Mouse (Mus musculus): ENCODE data around the gene BC025920. TPM values are rescaled to one million over a fixed set of nuclear protein-coding genes. Genes with fewer than 3 reads are reported as not detected.

BC025920 gene
- polyA plus RNA-seq, 1 experiment from 2014 or later, result 3.1 TPM

- no peak overlapping the region for H3K4me3 ChIP-seq
- H3K4me2 ChIP-seq (replicated peaks), result 0 out of 2 replicates have a peak overlapping the region, but pooled peaks have one; percentile 7
- WGBS, result 5% methylated on average over 12 of the region's 12 CpGs
- peaks cover 40% of the 10 kb centered on the region for H3K27me3 ChIP-seq
- H3K36me3 ChIP-seq, result no peaks in the 10 kb centered on the region
- ATAC-seq (replicated peaks), result no peak; the same call in 1 of the 2 replicates
- H3K27ac ChIP-seq (replicated peaks), result peak overlapping the region; percentile 39; the same call in 1 of the 2 replicates
- no peaks in the 10 kb centered on the region for H3K9me3 ChIP-seq
- H3K4me1 ChIP-seq, result peaks cover 43% of the 10 kb centered on the region
- H3K9ac ChIP-seq (replicated peaks), result 0 out of 2 replicates have a peak overlapping the region, but pooled peaks have one; percentile 19
Observed at GRCm38 (mm10) chr10:81597137-81597950, 8.7 kb upstream of the BC025920 start.

- no peak for ATAC-seq (replicated peaks)
- H3K27me3 ChIP-seq, result peaks cover 37% of the 10 kb centered on the region
- 37% methylated on average over 3 of the region's 3 CpGs for WGBS
- no peak overlapping the region for H3K4me3 ChIP-seq
- peaks cover 50% of the 10 kb centered on the region for H3K4me1 ChIP-seq
- H3K36me3 ChIP-seq, result no peaks in the 10 kb centered on the region
- no peak overlapping the region for H3K27ac ChIP-seq (replicated peaks)
- H3K9ac ChIP-seq (replicated peaks), result no peak overlapping the region
- H3K9me3 ChIP-seq, result no peaks in the 10 kb centered on the region
- no peak overlapping the region for H3K4me2 ChIP-seq (replicated peaks)
Observed at GRCm38 (mm10) chr10:81598342-81598741, 7.7 kb upstream of the BC025920 start.

- H3K4me2 ChIP-seq (replicated peaks), result no peak overlapping the region
- H3K4me3 ChIP-seq, result no peak overlapping the region
- no peaks in the 10 kb centered on the region for H3K9me3 ChIP-seq
- no peak overlapping the region for H3K27ac ChIP-seq (replicated peaks)
- H3K27me3 ChIP-seq, result peaks cover 36% of the 10 kb centered on the region
- H3K36me3 ChIP-seq, result no peaks in the 10 kb centered on the region
- peaks cover 50% of the 10 kb centered on the region for H3K4me1 ChIP-seq
- no peak overlapping the region for H3K9ac ChIP-seq (replicated peaks)
- WGBS, result 65% methylated on average over 6 of the region's 6 CpGs
- no peak for ATAC-seq (replicated peaks)
Observed at GRCm38 (mm10) chr10:81598871-81599270, 7.2 kb upstream of the BC025920 start.

- H3K9me3 ChIP-seq, result no peaks in the 10 kb centered on the region
- no peaks in the 10 kb centered on the region for H3K36me3 ChIP-seq
- H3K4me1 ChIP-seq, result peaks cover 50% of the 10 kb centered on the region
- no peak overlapping the region for H3K4me2 ChIP-seq (replicated peaks)
- H3K27ac ChIP-seq (replicated peaks), result no peak overlapping the region
- ATAC-seq (replicated peaks), result no peak
- WGBS, result 79% methylated on average over 5 of the region's 5 CpGs
- no peak overlapping the region for H3K4me3 ChIP-seq
- H3K27me3 ChIP-seq, result peaks cover 30% of the 10 kb centered on the region
- no peak overlapping the region for H3K9ac ChIP-seq (replicated peaks)
Observed at GRCm38 (mm10) chr10:81599630-81600029, 6.4 kb upstream of the BC025920 start.

- Histone ChIP-seq H3K27ac (replicated peaks) (no peak overlapping the region), H3K4me1 (peaks cover 53% of the 10 kb centered on the region), H3K4me3 (no peak overlapping the region), H3K36me3 (no peaks in the 10 kb centered on the region), H3K9me3 (no peaks in the 10 kb centered on the region), H3K9ac (replicated peaks) (no peak overlapping the region), H3K27me3 (peaks cover 25% of the 10 kb centered on the region; the same call in 1 of the 2 replicates), H3K4me2 (replicated peaks) (no peak overlapping the region)
- 55% methylated on average over 10 of the region's 10 CpGs for WGBS
- no peak for ATAC-seq (replicated peaks)
Observed at GRCm38 (mm10) chr10:81600096-81600495, 6.0 kb upstream of the BC025920 start.

GRCm38 (mm10) chr10:81600738-81601203 lies 5.3 kb upstream of the BC025920 start, which contains the start of gene Tle6:
Gene Tle6, minus strand, starts transcription at chr10:81601073.
- WGBS, result under 1% methylated on average over 28 of the region's 28 CpGs
- Histone ChIP-seq H3K4me1 (peaks cover 53% of the 10 kb centered on the region), H3K9me3 (no peaks in the 10 kb centered on the region), H3K9ac (replicated peaks) (no peak within 1 kb of the TSS), H3K27ac (replicated peaks) (no peak within 1 kb of the TSS), H3K27me3 (peaks cover 18% of the 10 kb centered on the region; the same call in 1 of the 2 replicates), H3K4me3 (peak within 1 kb of the TSS; percentile 26), H3K36me3 (no peaks in the 10 kb centered on the region), H3K4me2 (replicated peaks) (peak within 1 kb of the TSS; percentile 40)
- ATAC-seq (replicated peaks), result peak; percentile 72

- no peaks in the 10 kb centered on the region for H3K36me3 ChIP-seq
- H3K4me2 ChIP-seq (replicated peaks), result peak overlapping the region; percentile 40
- H3K4me3 ChIP-seq, result no peak overlapping the region
- 15% methylated on average over 7 of the region's 7 CpGs for WGBS
- no peak for ATAC-seq (replicated peaks)
- H3K4me1 ChIP-seq, result peaks cover 48% of the 10 kb centered on the region
- no peak overlapping the region for H3K9ac ChIP-seq (replicated peaks)
- H3K9me3 ChIP-seq, result no peaks in the 10 kb centered on the region
- peaks cover 13% of the 10 kb centered on the region; the same call in 1 of the 2 replicates for H3K27me3 ChIP-seq
- H3K27ac ChIP-seq (replicated peaks), result no peak overlapping the region
Observed at GRCm38 (mm10) chr10:81601396-81601905, 4.6 kb upstream of the BC025920 start.

GRCm38 (mm10) chr10:81602741-81603151 lies 3.3 kb upstream of the BC025920 start:
- Histone ChIP-seq H3K27ac (replicated peaks) (peak overlapping the region; percentile 12; the same call in 1 of the 2 replicates), H3K36me3 (no peaks in the 10 kb centered on the region), H3K9me3 (no peaks in the 10 kb centered on the region), H3K4me2 (replicated peaks) (no peak overlapping the region), H3K4me3 (no peak overlapping the region), H3K27me3 (peaks cover 12% of the 10 kb centered on the region; the same call in 1 of the 2 replicates), H3K4me1 (peaks cover 42% of the 10 kb centered on the region), H3K9ac (replicated peaks) (no peak overlapping the region)
- no peak for ATAC-seq (replicated peaks)
- WGBS, result 16% methylated on average over 4 of the region's 4 CpGs

- no peaks in the 10 kb centered on the region for H3K9me3 ChIP-seq
- peaks cover 38% of the 10 kb centered on the region for H3K4me1 ChIP-seq
- no peak overlapping the region for H3K9ac ChIP-seq (replicated peaks)
- H3K4me3 ChIP-seq, result peak overlapping the region; percentile 54; the same call in 1 of the 2 replicates
- 84% methylated on average over 12 of the region's 12 CpGs for WGBS
- no peak for ATAC-seq (replicated peaks)
- H3K27me3 ChIP-seq, result peaks cover 5% of the 10 kb centered on the region; the same call in 1 of the 2 replicates
- peak overlapping the region; percentile 93 for H3K27ac ChIP-seq (replicated peaks)
- H3K36me3 ChIP-seq, result no peaks in the 10 kb centered on the region
- H3K4me2 ChIP-seq (replicated peaks), result peak overlapping the region; percentile 93; the same call in 1 of the 2 replicates
Observed at GRCm38 (mm10) chr10:81604019-81604967, 1.8 kb upstream of the BC025920 start.

- no peaks in the 10 kb centered on the region for H3K27me3 ChIP-seq
- WGBS, result 20% methylated on average over 29 of the region's 29 CpGs
- H3K36me3 ChIP-seq, result no peaks in the 10 kb centered on the region
- H3K4me2 ChIP-seq (replicated peaks), result peak overlapping the region; percentile 93
- H3K4me1 ChIP-seq, result peaks cover 38% of the 10 kb centered on the region
- H3K4me3 ChIP-seq, result peak overlapping the region; percentile 54
- ATAC-seq (replicated peaks), result peak; percentile 42
- H3K27ac ChIP-seq (replicated peaks), result peak overlapping the region; percentile 93
- no peaks in the 10 kb centered on the region for H3K9me3 ChIP-seq
- H3K9ac ChIP-seq (replicated peaks), result peak overlapping the region; percentile 47
Observed at GRCm38 (mm10) chr10:81604968-81605665, 953 bp upstream of the BC025920 start.

- peaks cover 37% of the 10 kb centered on the region for H3K4me1 ChIP-seq
- peak overlapping the region; percentile 47 for H3K9ac ChIP-seq (replicated peaks)
- H3K4me3 ChIP-seq, result peak overlapping the region; percentile 54
- WGBS, result 2% methylated on average over 14 of the region's 14 CpGs
- H3K9me3 ChIP-seq, result no peaks in the 10 kb centered on the region
- H3K27ac ChIP-seq (replicated peaks), result peak overlapping the region; percentile 93
- peak; percentile 26 for ATAC-seq (replicated peaks)
- no peaks in the 10 kb centered on the region for H3K36me3 ChIP-seq
- peak overlapping the region; percentile 93 for H3K4me2 ChIP-seq (replicated peaks)
- H3K27me3 ChIP-seq, result no peaks in the 10 kb centered on the region
Observed at GRCm38 (mm10) chr10:81605666-81605973, 450 bp upstream of the BC025920 start.

All from forebrain, embryonic 15.5 days (tissue).